In genomic region chr9:117192565-117193540, GRCm38 (mm10) we compare ENCODE assay signal across 9 mouse cellular contexts.
DNase-seq lines count a peak whose midpoint lies in the region; ATAC-seq and TF ChIP-seq lines count a peak whose summit lies in the region.
"Had no signal": no experiment of that assay in that cellular context is flagged by ENCODE, and none has a peak within 500 bp of the region (broad histone marks: within the 10 kb centered on the region; RNA-seq: fewer than 3 reads in every experiment).

No protein-coding gene starts in this region.

- 51% methylated on average over 14 of the region's 14 CpGs for WGBS in intestine, embryonic 14.5 days
- 77% methylated on average over 14 of the region's 14 CpGs for WGBS in limb, embryonic 11.5 days

- TF ChIP-seq CTCF in brain, embryonic 14.5 days (IDR thresholded peaks at IDR 0.05; ENCODE audit: borderline replicate concordance, extremely low read depth, insufficient read depth, insufficient read length), result no peak

- no peak overlapping the region for H3K4me3 ChIP-seq in intestine, embryonic 14.5 days (ENCODE audit: low read depth, low read length)
- H3K4me3 ChIP-seq in limb, embryonic 11.5 days (ENCODE audit: low read depth, low read length), result no peak overlapping the region

- no peaks in the 10 kb centered on the region for H3K27me3 ChIP-seq in intestine, embryonic 14.5 days (replicated peaks; ENCODE audit: control insufficient read depth, insufficient read depth, low read length)
- H3K27me3 ChIP-seq in limb, embryonic 11.5 days (ENCODE audit: control insufficient read depth, insufficient read depth, low read length), result no peaks in the 10 kb centered on the region

- H3K27ac ChIP-seq in intestine, embryonic 14.5 days (ENCODE audit: low read depth), result peak overlapping the region; percentile 79
- peak overlapping the region; percentile 69 for H3K27ac ChIP-seq in limb, embryonic 11.5 days (replicated peaks; ENCODE audit: low read depth, low read length)
- H3K27ac ChIP-seq: liver, embryonic 14.5 days had no signal

- DNase-seq in NIH3T3 (ENCODE audit: low read depth), result peak; percentile 90
- peak; percentile 90 for DNase-seq in brain, embryonic 14.5 days (ENCODE audit: low read depth)
- DNase-seq in gastrocnemius, postnatal 4 days (ENCODE audit: low spot score in 2 of 2), result peak; percentile 57 to 75
- DNase-seq in intestine, embryonic 14.5 days (ENCODE audit: low spot score), result peak; percentile 63
- DNase-seq in limb, embryonic 11.5 days (ENCODE audit: low spot score), result no peak
- DNase-seq in right cerebral cortex, postnatal 4 days, result peak; percentile 64
- no peak for DNase-seq in cerebellum, adult 18-20 months
- DNase-seq in thymus, postnatal 4 days, result no peak

- no peak overlapping the region for H3K9ac ChIP-seq in intestine, embryonic 14.5 days (ENCODE audit: low read length)
- H3K9ac ChIP-seq in limb, embryonic 11.5 days (ENCODE audit: low read length), result no peak overlapping the region
- H3K9ac ChIP-seq: liver, embryonic 14.5 days had no signal

- no peak overlapping the region for H3K4me2 ChIP-seq in intestine, embryonic 14.5 days (ENCODE audit: low read length)
- H3K4me2 ChIP-seq in limb, embryonic 11.5 days (ENCODE audit: low read depth, severe bottlenecking), result no peak overlapping the region

- ATAC-seq in intestine, embryonic 14.5 days (replicated peaks; ENCODE audit: low FRiP score, low TSS enrichment, low read depth), result peak; percentile 71; the same call in 1 of the 2 replicates
- ATAC-seq in limb, embryonic 11.5 days (ENCODE audit: insufficient number of reproducible peaks, low FRiP score, low TSS enrichment, low read depth), result no peak

- H3K9me3 ChIP-seq in intestine, embryonic 14.5 days (ENCODE audit: control insufficient read depth, low read length), result no peaks in the 10 kb centered on the region
- H3K9me3 ChIP-seq in limb, embryonic 11.5 days (ENCODE audit: control insufficient read depth, low read length), result no peaks in the 10 kb centered on the region

- no peaks in the 10 kb centered on the region for H3K36me3 ChIP-seq in intestine, embryonic 14.5 days (ENCODE audit: control insufficient read depth, insufficient read depth, low read length)
- no peaks in the 10 kb centered on the region for H3K36me3 ChIP-seq in limb, embryonic 11.5 days (ENCODE audit: control insufficient read depth, insufficient read depth, low read length)

- peaks cover 13% of the 10 kb centered on the region for H3K4me1 ChIP-seq in intestine, embryonic 14.5 days (replicated peaks; ENCODE audit: control insufficient read depth, insufficient read depth, low read length)
- H3K4me1 ChIP-seq in limb, embryonic 11.5 days (ENCODE audit: control insufficient read depth, insufficient read depth, low read length), result peaks cover 9% of the 10 kb centered on the region

- no peak for TF ChIP-seq POLR2A in brain, embryonic 14.5 days (IDR thresholded peaks at IDR 0.05; ENCODE audit: borderline replicate concordance, extremely low read depth, insufficient read depth, insufficient read length, poor library complexity, severe bottlenecking)

Comparison
In these comparisons a context has a peak if more than half of its experiments do, and no peak if none do; other contexts are left out.
1. DNase-seq: peak in NIH3T3 (single experiment), brain, embryonic 14.5 days (single experiment), gastrocnemius, postnatal 4 days (2 of 2), intestine, embryonic 14.5 days (single experiment) and right cerebral cortex, postnatal 4 days (single experiment); none in limb, embryonic 11.5 days (single experiment), cerebellum, adult 18-20 months (0 of 2) and thymus, postnatal 4 days (single experiment).